Mouse (Mus musculus): ENCODE results near the gene Lgals1. TPM values are rescaled to one million over a fixed set of nuclear protein-coding genes. Genes with fewer than 3 reads are reported as not detected.

The Lgals1 gene
- total and polyA plus RNA-seq, 3 experiments: 174 to 425 (median 176) TPM

GRCm38 (mm10) chr15:78937311-78937710 lies 10.8 kb downstream of the Lgals1 start:
- H3K36me3 ChIP-seq (ENCODE audit: control insufficient read depth, insufficient read depth, low read length): no peaks in the 10 kb centered on the region
- H3K27ac ChIP-seq: no peak overlapping the region
- H3K4me3 ChIP-seq: no peak overlapping the region
- H3K4me1 ChIP-seq (ENCODE audit: control insufficient read depth, insufficient read depth, low read length): peaks cover 3% of the 10 kb centered on the region
- TF ChIP-seq EP300 (IDR thresholded peaks at IDR 0.05; ENCODE audit: insufficient read depth, low read depth, low read length): no peak
- TF ChIP-seq POLR2A (IDR thresholded peaks at IDR 0.05; ENCODE audit: insufficient read depth, low read depth, low read length): no peak
- TF ChIP-seq CTCF (IDR thresholded peaks at IDR 0.05): no peak
- no peaks in the 10 kb centered on the region for H3K27me3 ChIP-seq (ENCODE audit: control insufficient read depth, insufficient read depth, low read length)
- DNase-seq: no peak
- intact Hi-C loops (cut with DNase I): no loop called here
- H3K79me2 ChIP-seq (replicated peaks; ENCODE audit: control insufficient read depth, insufficient read depth, low read length): no peaks in the 10 kb centered on the region
- WGBS: 89% methylated on average over 10 of the region's 10 CpGs
- H3K9ac ChIP-seq (ENCODE audit: low read depth, low read length): no peak overlapping the region

- Histone ChIP-seq H3K27ac (no peak overlapping the region), H3K27me3 (ENCODE audit: control insufficient read depth, insufficient read depth, low read length) (no peaks in the 10 kb centered on the region), H3K9ac (ENCODE audit: low read depth, low read length) (no peak overlapping the region), H3K4me3 (no peak overlapping the region), H3K4me1 (ENCODE audit: control insufficient read depth, insufficient read depth, low read length) (peaks cover 3% of the 10 kb centered on the region), H3K79me2 (replicated peaks; ENCODE audit: control insufficient read depth, insufficient read depth, low read length) (no peaks in the 10 kb centered on the region), H3K36me3 (ENCODE audit: control insufficient read depth, insufficient read depth, low read length) (no peaks in the 10 kb centered on the region)
- TF ChIP-seq CTCF (IDR thresholded peaks at IDR 0.05): no peak
- no peak for TF ChIP-seq EP300 (IDR thresholded peaks at IDR 0.05; ENCODE audit: insufficient read depth, low read depth, low read length)
- TF ChIP-seq POLR2A (IDR thresholded peaks at IDR 0.05; ENCODE audit: insufficient read depth, low read depth, low read length): no peak
- intact Hi-C loops (cut with DNase I): no loop called here
- DNase-seq: no peak
- WGBS: 91% methylated on average over 2 of the region's 2 CpGs
Observed at GRCm38 (mm10) chr15:78937963-78938362, 11.4 kb downstream of the Lgals1 start.

- WGBS: 88% methylated on average over 13 of the region's 13 CpGs
- Histone ChIP-seq H3K79me2 (replicated peaks; ENCODE audit: control insufficient read depth, insufficient read depth, low read length) (no peaks in the 10 kb centered on the region), H3K4me3 (no peak overlapping the region), H3K9ac (ENCODE audit: low read depth, low read length) (no peak overlapping the region), H3K36me3 (ENCODE audit: control insufficient read depth, insufficient read depth, low read length) (no peaks in the 10 kb centered on the region), H3K27me3 (ENCODE audit: control insufficient read depth, insufficient read depth, low read length) (no peaks in the 10 kb centered on the region), H3K4me1 (ENCODE audit: control insufficient read depth, insufficient read depth, low read length) (peaks cover 2% of the 10 kb centered on the region; the same call in 1 of the 2 replicates), H3K27ac (no peak overlapping the region)
- intact Hi-C loops (cut with DNase I): no loop called here
- TF ChIP-seq CTCF (IDR thresholded peaks at IDR 0.05) (no peak), POLR2A (IDR thresholded peaks at IDR 0.05; ENCODE audit: insufficient read depth, low read depth, low read length) (no peak), EP300 (IDR thresholded peaks at IDR 0.05; ENCODE audit: insufficient read depth, low read depth, low read length) (no peak)
- DNase-seq: no peak
Observed at GRCm38 (mm10) chr15:78940325-78940724, 13.8 kb downstream of the Lgals1 start.

- intact Hi-C loops (cut with DNase I): loop anchor here (1.0 kb wide), 1 partner anchor 27 kb away; no protein-coding TSS in a partner anchor
- no peaks in the 10 kb centered on the region for H3K36me3 ChIP-seq (ENCODE audit: control insufficient read depth, insufficient read depth, low read length)
- TF ChIP-seq EP300 (IDR thresholded peaks at IDR 0.05; ENCODE audit: insufficient read depth, low read depth, low read length) (0 out of 2 replicates have a peak, but pooled peaks have one; percentile 38), CTCF (IDR thresholded peaks at IDR 0.05) (peak; percentile 96), POLR2A (IDR thresholded peaks at IDR 0.05; ENCODE audit: insufficient read depth, low read depth, low read length) (no peak)
- H3K9ac ChIP-seq (ENCODE audit: low read depth, low read length): peak overlapping the region; percentile 47
- WGBS: 1% methylated on average over 9 of the region's 9 CpGs
- peak; percentile 84 to 86 for DNase-seq
- no peaks in the 10 kb centered on the region for H3K4me1 ChIP-seq (ENCODE audit: control insufficient read depth, insufficient read depth, low read length)
- H3K27ac ChIP-seq: no peak overlapping the region; the same call in 1 of the 2 replicates
- no peaks in the 10 kb centered on the region for H3K79me2 ChIP-seq (replicated peaks; ENCODE audit: control insufficient read depth, insufficient read depth, low read length)
- peak overlapping the region; percentile 36 for H3K4me3 ChIP-seq
- no peaks in the 10 kb centered on the region for H3K27me3 ChIP-seq (ENCODE audit: control insufficient read depth, insufficient read depth, low read length)
Observed at GRCm38 (mm10) chr15:78942663-78943062, 16.1 kb downstream of the Lgals1 start.

- intact Hi-C loops (cut with DNase I): no loop called here
- Histone ChIP-seq H3K79me2 (replicated peaks; ENCODE audit: control insufficient read depth, insufficient read depth, low read length) (no peaks in the 10 kb centered on the region), H3K36me3 (ENCODE audit: control insufficient read depth, insufficient read depth, low read length) (no peaks in the 10 kb centered on the region), H3K4me1 (ENCODE audit: control insufficient read depth, insufficient read depth, low read length) (no peaks in the 10 kb centered on the region; the same call in 1 of the 2 replicates), H3K27ac (no peak overlapping the region), H3K4me3 (no peak overlapping the region), H3K9ac (ENCODE audit: low read depth, low read length) (no peak overlapping the region), H3K27me3 (ENCODE audit: control insufficient read depth, insufficient read depth, low read length) (no peaks in the 10 kb centered on the region)
- 78% methylated on average over 7 of the region's 7 CpGs for WGBS
- TF ChIP-seq POLR2A (IDR thresholded peaks at IDR 0.05; ENCODE audit: insufficient read depth, low read depth, low read length) (no peak), CTCF (IDR thresholded peaks at IDR 0.05) (no peak), EP300 (IDR thresholded peaks at IDR 0.05; ENCODE audit: insufficient read depth, low read depth, low read length) (no peak)
- DNase-seq: no peak
Observed at GRCm38 (mm10) chr15:78946232-78946631, 19.7 kb downstream of the Lgals1 start.

GRCm38 (mm10) chr15:78947657-78948056 lies 21.1 kb downstream of the Lgals1 start, which contains the start of gene Triobp:
Triobp (plus strand) TSS chr15:78947724.
- peak; percentile 54 for TF ChIP-seq POLR2A (IDR thresholded peaks at IDR 0.05; ENCODE audit: insufficient read depth, low read depth, low read length)
- TF ChIP-seq EP300 (IDR thresholded peaks at IDR 0.05; ENCODE audit: insufficient read depth, low read depth, low read length): no peak
- no peak within 1 kb of the TSS for H3K9ac ChIP-seq (ENCODE audit: low read depth, low read length)
- intact Hi-C loops (cut with DNase I): no loop called here
- under 1% methylated on average over 24 of the region's 24 CpGs for WGBS
- no peaks in the 10 kb centered on the region for H3K79me2 ChIP-seq (replicated peaks; ENCODE audit: control insufficient read depth, insufficient read depth, low read length)
- H3K4me1 ChIP-seq (ENCODE audit: control insufficient read depth, insufficient read depth, low read length): no peaks in the 10 kb centered on the region; the same call in 1 of the 2 replicates
- H3K27ac ChIP-seq: no peak within 1 kb of the TSS
- DNase-seq: peak; percentile 88 to 92
- H3K4me3 ChIP-seq: peak within 1 kb of the TSS; percentile 22; the same call in 1 of the 2 replicates
- no peaks in the 10 kb centered on the region for H3K36me3 ChIP-seq (ENCODE audit: control insufficient read depth, insufficient read depth, low read length)
- no peaks in the 10 kb centered on the region for H3K27me3 ChIP-seq (ENCODE audit: control insufficient read depth, insufficient read depth, low read length)

Data from heart, adult 2 months (tissue).